Mouse (Mus musculus) bone marrow macrophage, adult 2 months (primary cell): ENCODE data around the gene Asb13. TPM values are rescaled to one million over a fixed set of nuclear protein-coding genes. Genes with fewer than 3 reads are reported as not detected.

Experiments used
- H3K27ac ChIP-seq: 2 replicates; pipeline ENCODE4 v1.5.1; 2012; ENCODE audit warnings: low read depth, low read length; ENCODE audit not compliant: insufficient read depth
- H3K4me1 ChIP-seq: 2 replicates; pipeline ENCODE4 v1.6.1; 2012; ENCODE audit warnings: low read length; ENCODE audit not compliant: control insufficient read depth, insufficient read depth
- H3K4me3 ChIP-seq: 2 replicates; pipeline ENCODE4 v1.5.1; 2012; ENCODE audit warnings: mild to moderate bottlenecking, low read length, moderate library complexity; ENCODE audit not compliant: insufficient read depth
- CTCF ChIP-seq: IDR thresholded peaks from 2 replicates; pipeline ENCODE4 v1.5.1; 2012; ENCODE audit warnings: low read depth, mild to moderate bottlenecking, low read length, moderate library complexity
- POLR2A ChIP-seq: IDR thresholded peaks from 2 replicates; pipeline ENCODE4 v1.6.1; 2012; ENCODE audit warnings: mild to moderate bottlenecking, low read depth, low read length, borderline replicate concordance
- polyA plus RNA-seq: library from polyadenylated mRNA; stranded (reverse); fragments of >200 nt; gene quantifications from 2 replicates; pipeline ENCODE4 v1.2.4, GENCODE M21; 2012; ENCODE audit not compliant: missing spikeins, insufficient read depth, insufficient read length

The Asb13 gene
- polyA plus RNA-seq = 10.6 and 12.8 TPM in 2 replicates

- Histone ChIP-seq H3K4me3 (peak within 1 kb of the TSS; percentile 75), H3K27ac (no peak within 1 kb of the TSS), H3K4me1 (peaks cover 3% of the 10 kb centered on the region; the same call in 1 of the 2 replicates)
- TF ChIP-seq POLR2A (no peak), CTCF (no peak)
Measured at GRCm38 (mm10) chr13:3633895-3634811, at the start of gene Asb13. TSS of gene Asb13 (plus strand) at chr13:3634032.

DNA sequence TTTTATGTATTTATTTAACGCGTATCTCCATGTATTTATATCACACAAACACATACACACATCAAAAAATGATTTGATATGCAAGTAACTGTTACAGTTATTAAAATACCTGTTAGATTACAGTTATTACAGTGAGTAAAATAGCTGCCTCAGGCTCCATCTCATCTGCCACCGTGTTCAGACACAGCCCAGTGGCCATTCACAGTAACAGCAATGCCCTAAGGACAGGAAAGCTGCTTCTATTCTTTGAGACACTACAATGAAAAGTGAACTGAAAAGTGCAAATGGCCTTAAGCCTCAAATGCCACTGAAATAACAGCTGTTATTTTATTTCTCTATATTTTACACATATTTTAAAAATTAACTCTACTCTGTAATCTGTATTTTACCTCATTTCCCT is 43.0 kb upstream of the Asb13 start:
- Histone ChIP-seq H3K4me3 (no peak overlapping the region), H3K27ac (no peak overlapping the region), H3K4me1 (no peaks in the 10 kb centered on the region)
- TF ChIP-seq CTCF (no peak), POLR2A (no peak)

DNA sequence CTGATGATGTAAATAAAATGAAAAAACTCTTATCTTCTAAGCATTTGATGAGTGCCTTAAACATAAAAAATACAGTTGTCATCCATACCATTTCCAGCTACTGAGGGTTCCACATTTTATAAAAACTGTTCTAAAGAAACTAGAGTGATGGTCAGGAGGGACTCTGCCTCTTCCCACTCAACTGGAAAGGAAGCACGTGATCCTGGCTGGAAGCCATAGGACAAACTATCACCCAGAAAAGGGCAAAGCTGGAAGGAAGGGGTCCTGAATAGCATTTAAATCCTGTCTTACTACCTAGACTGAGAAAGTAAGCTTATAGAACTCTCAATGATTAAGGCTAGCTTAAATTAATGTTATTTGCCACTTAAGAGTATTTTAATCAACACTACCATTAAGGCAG is 39.5 kb upstream of the Asb13 start:
- Histone ChIP-seq H3K27ac (no peak overlapping the region), H3K4me3 (no peak overlapping the region), H3K4me1 (no peaks in the 10 kb centered on the region)
- TF ChIP-seq CTCF = no peak
- no peak for TF ChIP-seq POLR2A

- Histone ChIP-seq H3K27ac (no peak overlapping the region), H3K4me1 (no peaks in the 10 kb centered on the region), H3K4me3 (no peak overlapping the region)
- TF ChIP-seq POLR2A (no peak), CTCF (no peak)
Measured at GRCm38 (mm10) chr13:3596232-3596631, 37.6 kb upstream of the Asb13 start.

- peak overlapping the region; percentile 99 for H3K4me3 ChIP-seq
- 0 out of 2 replicates have a peak, but pooled peaks cover 2% of the 10 kb centered on the region for H3K4me1 ChIP-seq
- TF ChIP-seq POLR2A (no peak), CTCF (no peak)
- H3K27ac ChIP-seq = no peak overlapping the region
Measured at GRCm38 (mm10) chr13:3609780-3610117, 24.1 kb upstream of the Asb13 start.

- peak overlapping the region; percentile 81 for H3K27ac ChIP-seq
- no peak for TF ChIP-seq CTCF
- TF ChIP-seq POLR2A = no peak
- H3K4me1 ChIP-seq = 0 out of 2 replicates have a peak, but pooled peaks cover 2% of the 10 kb centered on the region
- H3K4me3 ChIP-seq = peak overlapping the region; percentile 99
Measured at GRCm38 (mm10) chr13:3610118-3610794, 23.6 kb upstream of the Asb13 start.

- H3K4me3 ChIP-seq = peak within 1 kb of the TSS; percentile 99
- peak within 1 kb of the TSS; percentile 81 for H3K27ac ChIP-seq
- H3K4me1 ChIP-seq = 0 out of 2 replicates have a peak, but pooled peaks cover 2% of the 10 kb centered on the region
- TF ChIP-seq CTCF (no peak), POLR2A (no peak)
Measured at GRCm38 (mm10) chr13:3610795-3611438, 22.9 kb upstream of the Asb13 start, which contains the start of gene Fam208b. TSS of gene Fam208b (minus strand) at chr13:3611108.

- Histone ChIP-seq H3K27ac (no peak overlapping the region), H3K4me1 (no peaks in the 10 kb centered on the region), H3K4me3 (no peak overlapping the region)
- no peak for TF ChIP-seq POLR2A
- no peak for TF ChIP-seq CTCF
Measured at GRCm38 (mm10) chr13:3627139-3627538, 6.7 kb upstream of the Asb13 start.

GRCm38 (mm10) chr13:3628102-3628501 is 5.7 kb upstream of the Asb13 start:
- Histone ChIP-seq H3K4me3 (no peak overlapping the region), H3K27ac (no peak overlapping the region), H3K4me1 (no peaks in the 10 kb centered on the region)
- TF ChIP-seq CTCF = no peak
- TF ChIP-seq POLR2A = no peak

DNA sequence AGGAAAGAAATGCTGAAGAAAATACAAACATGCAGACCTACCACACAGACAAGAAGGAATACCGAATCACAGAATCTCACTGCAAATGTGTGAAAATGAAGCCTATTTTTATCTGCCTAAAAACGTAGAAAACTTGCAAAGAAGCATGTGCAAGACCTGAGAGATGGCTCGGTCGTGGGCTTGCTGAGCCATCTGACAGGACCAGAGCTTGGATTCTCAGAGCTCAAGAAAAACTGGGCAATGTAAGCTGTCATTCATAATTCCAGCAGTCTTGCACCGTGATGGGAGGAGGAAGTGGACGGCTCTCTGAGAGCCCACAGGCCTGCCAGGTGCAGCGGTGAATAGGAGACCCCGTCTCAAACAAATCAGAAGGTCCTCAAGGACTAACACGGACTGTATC is 1.3 kb upstream of the Asb13 start:
- Histone ChIP-seq H3K4me1 (peaks cover 3% of the 10 kb centered on the region; the same call in 1 of the 2 replicates), H3K4me3 (no peak overlapping the region), H3K27ac (no peak overlapping the region)
- TF ChIP-seq CTCF (no peak), POLR2A (no peak)
